Mouse (Mus musculus) myocyte (in vitro differentiated cells): ENCODE data around the gene Smad6.

ENCODE experiments used
- E2F4 ChIP-seq: IDR thresholded peaks from one replicate; pipeline ENCODE4 v1.6.1; 2011; ENCODE audit warnings: mild to moderate bottlenecking, control low read depth, moderate library complexity; ENCODE audit not compliant: insufficient read depth
- POLR2A ChIP-seq: IDR thresholded peaks from one replicate; pipeline ENCODE4 v1.6.1; 2011; ENCODE audit warnings: low read depth, mild to moderate bottlenecking, control low read depth, moderate library complexity; ENCODE audit not compliant: insufficient read length

DNA sequence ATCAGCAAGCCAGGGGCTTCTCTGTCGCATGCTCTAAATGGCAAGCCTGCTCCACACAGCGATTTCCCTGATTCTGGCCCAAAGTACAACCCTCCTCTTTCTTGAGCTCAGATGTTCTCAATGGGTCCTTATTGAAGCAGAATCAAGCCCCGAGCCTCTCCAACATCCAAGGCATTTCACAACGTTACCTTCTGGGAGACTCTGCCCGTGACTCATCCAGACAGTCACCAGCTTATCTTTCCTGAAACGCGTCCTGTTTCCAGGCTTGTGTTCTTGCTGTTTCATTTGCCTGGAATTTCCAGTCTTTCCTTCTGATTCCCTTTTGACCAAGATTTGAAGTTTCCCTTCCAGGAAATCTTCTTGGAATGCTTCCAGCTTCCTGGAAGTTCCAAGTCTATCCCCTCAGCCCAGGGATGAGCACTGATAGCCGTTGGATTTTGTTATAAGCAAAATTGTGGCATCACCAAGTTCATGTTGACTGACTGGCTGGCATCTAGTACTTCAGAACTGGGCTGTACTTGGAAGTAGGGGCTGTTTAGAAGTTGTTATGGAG lies 28.7 kb upstream of the Smad6 start:
- TF ChIP-seq POLR2A (no peak), E2F4 (no peak)
